Mouse (Mus musculus): ENCODE measurements at regions not wholly inside any gene's neighbourhood (a gene's known extent, or its start where the extent isn't known, plus 50 kb on each side); places are given as distances from the start of the nearest gene placed in this dataset.
"Not testable (repeated sequence)": the region's sequence is repeated elsewhere in the genome, so short reads cannot be mapped to it uniquely, and the experiment has no call there.

- DNase-seq, result no peak
These were observed 172.9 kb upstream of the Pmfbp1 start for GRCm38 (mm10) chr8:109320955-109321354.

- DNase-seq, result no peak
These were observed 170.5 kb upstream of the Pmfbp1 start for GRCm38 (mm10) chr8:109323351-109323750.

GRCm38 (mm10) chr8:109324241-109324640, 169.6 kb upstream of the Pmfbp1 start:
- DNase-seq, result no peak

- no peak for DNase-seq
These were observed 157.6 kb upstream of the Pmfbp1 start for GRCm38 (mm10) chr8:109336203-109336602.

- no peak for DNase-seq
These were observed 155.5 kb upstream of the Pmfbp1 start for GRCm38 (mm10) chr8:109338220-109338835.

- DNase-seq, result not testable (repeated sequence)
These were observed 153.2 kb upstream of the Pmfbp1 start for GRCm38 (mm10) chr8:109340647-109341046.

- DNase-seq, result no peak
These were observed 138.7 kb upstream of the Pmfbp1 start for GRCm38 (mm10) chr8:109355168-109355567.

GRCm38 (mm10) chr8:109359396-109360051, 134.3 kb upstream of the Pmfbp1 start:
- DNase-seq, result no peak

- DNase-seq, result no peak
These were observed 133.6 kb upstream of the Pmfbp1 start for GRCm38 (mm10) chr8:109360081-109360715.

GRCm38 (mm10) chr8:109360904-109361303, 132.9 kb upstream of the Pmfbp1 start:
- DNase-seq, result no peak

GRCm38 (mm10) chr8:109361575-109362361, 132.1 kb upstream of the Pmfbp1 start:
- DNase-seq, result no peak

- DNase-seq, result no peak
These were observed 130.5 kb upstream of the Pmfbp1 start for GRCm38 (mm10) chr8:109363185-109363845.

- DNase-seq, result no peak
These were observed 119.8 kb upstream of the Pmfbp1 start for GRCm38 (mm10) chr8:109373977-109374376.

GRCm38 (mm10) chr8:109384881-109385280, 108.9 kb upstream of the Pmfbp1 start:
- no peak for DNase-seq

- no peak for DNase-seq
These were observed 98.5 kb upstream of the Pmfbp1 start for GRCm38 (mm10) chr8:109395133-109395855.

GRCm38 (mm10) chr8:109399616-109400015, 94.2 kb upstream of the Pmfbp1 start:
- DNase-seq, result no peak

- DNase-seq, result no peak
These were observed 93.6 kb upstream of the Pmfbp1 start for GRCm38 (mm10) chr8:109400192-109400591.

GRCm38 (mm10) chr8:109407913-109408312, 85.9 kb upstream of the Pmfbp1 start:
- DNase-seq, result no peak

GRCm38 (mm10) chr8:109410531-109410930, 83.3 kb upstream of the Pmfbp1 start:
- DNase-seq, result no peak

- no peak for DNase-seq
These were observed 80.4 kb upstream of the Pmfbp1 start for GRCm38 (mm10) chr8:109413386-109413785.

- no peak for DNase-seq
These were observed 78.5 kb upstream of the Pmfbp1 start for GRCm38 (mm10) chr8:109415315-109415714.

- DNase-seq, result no peak
These were observed 77.9 kb upstream of the Pmfbp1 start for GRCm38 (mm10) chr8:109415906-109416305.
